Mouse (Mus musculus): ENCODE results near the gene Fras1.

GRCm38 (mm10) chr5:96804813-96805212 lies 431.1 kb downstream of the Fras1 start:
- no peak for TF ChIP-seq CTCF (IDR thresholded peaks at IDR 0.05; ENCODE audit: low read depth, low read length)
- no peak for TF ChIP-seq POLR2A (IDR thresholded peaks at IDR 0.05; ENCODE audit: borderline replicate concordance, low read depth, low read length)
